Mouse (Mus musculus): Measurements from ENCODE around the gene Rpl37.

Gene Rpl37

DNA sequence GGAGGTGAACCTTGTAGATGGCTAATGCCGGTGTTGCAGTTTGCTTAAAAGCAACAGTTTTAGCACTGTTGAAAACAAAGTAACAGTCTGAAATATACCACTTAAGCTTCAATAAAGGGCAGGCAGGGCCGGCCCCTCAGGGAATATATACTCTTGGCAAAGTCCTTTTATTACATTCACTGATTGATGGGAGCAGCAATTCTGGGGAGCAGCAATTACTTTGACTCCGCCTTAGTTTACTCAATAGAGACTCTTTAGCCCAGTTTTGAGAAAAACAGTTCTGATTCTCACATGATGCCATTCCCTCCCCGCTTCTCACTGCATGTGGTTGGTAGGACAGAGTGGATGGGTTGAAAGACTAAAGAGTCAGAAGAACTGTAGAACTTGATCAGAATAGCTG lies 32.7 kb downstream of the Rpl37 start:
- DNase-seq (ENCODE audit: low spot score in 2 of 2), result no peak

DNA sequence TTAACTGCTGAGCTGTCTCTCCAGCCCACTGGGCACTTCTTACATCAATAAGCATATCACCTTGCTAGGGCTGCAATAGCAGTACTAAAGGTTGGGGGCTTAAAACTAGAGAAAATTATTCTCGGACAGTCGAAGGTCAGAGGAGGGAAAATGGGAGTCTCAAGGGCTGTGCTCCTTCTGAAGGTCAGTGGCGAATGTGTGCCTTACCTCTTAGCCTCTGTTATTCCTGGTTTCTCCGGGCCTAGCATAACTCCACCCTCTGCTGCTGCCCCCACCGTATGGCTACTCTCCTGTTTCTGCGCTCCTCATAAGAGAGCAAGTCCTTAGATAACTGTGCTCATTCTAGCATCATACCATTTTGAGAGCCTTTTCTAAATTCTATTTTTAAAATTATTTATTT lies 35.7 kb downstream of the Rpl37 start:
- DNase-seq (ENCODE audit: low spot score in 2 of 2), result no peak

DNA sequence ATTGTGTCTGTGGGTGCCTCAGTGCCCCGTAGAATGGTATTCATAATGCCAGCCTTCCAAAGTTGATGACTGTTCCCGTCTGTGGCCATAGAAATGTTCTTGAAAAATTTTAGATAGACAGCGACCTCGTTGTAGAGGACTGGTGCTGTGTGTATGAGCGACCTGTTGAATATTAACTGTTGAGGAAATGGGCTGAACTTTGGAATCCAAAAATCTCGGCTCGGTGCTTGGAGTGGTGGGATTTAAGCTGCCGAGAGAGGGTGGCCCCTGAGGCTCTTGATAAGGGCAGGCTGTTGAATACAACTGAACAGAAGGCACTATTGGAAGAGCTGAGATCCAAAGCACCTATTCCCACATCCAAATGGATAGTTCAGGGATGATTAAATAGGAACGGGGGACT lies 38.2 kb downstream of the Rpl37 start:
- no peak for DNase-seq (ENCODE audit: low spot score in 2 of 2)

DNA sequence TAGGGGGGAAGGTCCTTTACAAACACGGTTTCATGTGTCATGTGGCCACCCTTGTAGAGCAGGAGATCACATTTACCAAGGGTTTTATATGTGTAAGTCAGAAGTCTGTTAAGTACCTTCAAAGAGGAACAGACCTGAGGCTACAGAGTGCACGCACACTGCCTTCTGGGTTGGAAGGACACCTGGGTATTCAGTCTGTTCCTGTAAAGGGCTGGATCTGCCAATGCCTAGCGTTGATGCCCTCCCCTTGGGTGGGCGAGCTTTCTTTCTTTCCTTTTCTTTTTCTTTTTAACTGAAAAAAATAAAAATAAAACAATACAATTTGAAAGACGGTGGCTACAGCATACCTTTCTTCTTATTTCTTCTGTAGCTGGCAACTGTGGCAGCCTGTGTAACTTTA lies 38.6 kb downstream of the Rpl37 start:
- no peak for DNase-seq (ENCODE audit: low spot score in 2 of 2)

DNA sequence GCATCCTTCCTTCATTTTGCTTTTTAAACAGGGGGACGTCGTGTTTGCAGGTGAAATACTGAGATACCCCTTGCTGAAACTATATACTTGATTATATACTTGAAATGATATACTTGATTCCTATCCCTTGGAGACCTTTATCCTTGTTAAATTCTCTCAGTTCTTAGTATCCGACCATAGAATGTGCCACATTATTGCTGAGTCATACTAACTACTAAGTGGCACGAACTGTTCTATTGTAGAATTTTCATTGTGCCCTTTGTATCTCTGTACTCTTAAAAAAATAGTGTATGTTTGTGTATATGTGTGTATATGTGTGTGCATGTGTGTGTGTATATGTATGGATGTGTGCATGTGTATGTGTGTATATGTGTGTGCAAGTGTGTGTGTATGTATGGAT lies 39.9 kb downstream of the Rpl37 start:
- DNase-seq (ENCODE audit: low spot score in 2 of 2), result no peak

DNA sequence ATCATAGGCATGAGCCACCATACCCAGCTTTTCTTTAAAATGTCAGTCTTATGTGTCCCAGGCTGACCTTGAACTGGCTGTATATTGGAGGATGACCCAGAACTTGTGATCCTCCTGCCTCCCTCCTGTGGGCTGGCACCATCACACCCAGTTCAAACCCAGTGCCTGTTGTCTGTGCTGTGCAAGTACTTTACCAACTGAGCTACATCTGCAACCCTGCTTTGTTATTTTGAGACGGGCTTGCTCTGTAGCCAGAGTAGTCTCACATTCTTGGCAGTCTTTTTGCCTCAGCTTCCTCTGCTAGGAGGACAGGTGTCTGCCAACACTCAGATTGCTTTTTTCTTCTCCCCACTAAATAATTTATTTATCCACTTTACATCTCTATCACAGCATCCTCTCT lies 40.9 kb downstream of the Rpl37 start:
- no peak for DNase-seq (ENCODE audit: low spot score in 2 of 2)

DNA sequence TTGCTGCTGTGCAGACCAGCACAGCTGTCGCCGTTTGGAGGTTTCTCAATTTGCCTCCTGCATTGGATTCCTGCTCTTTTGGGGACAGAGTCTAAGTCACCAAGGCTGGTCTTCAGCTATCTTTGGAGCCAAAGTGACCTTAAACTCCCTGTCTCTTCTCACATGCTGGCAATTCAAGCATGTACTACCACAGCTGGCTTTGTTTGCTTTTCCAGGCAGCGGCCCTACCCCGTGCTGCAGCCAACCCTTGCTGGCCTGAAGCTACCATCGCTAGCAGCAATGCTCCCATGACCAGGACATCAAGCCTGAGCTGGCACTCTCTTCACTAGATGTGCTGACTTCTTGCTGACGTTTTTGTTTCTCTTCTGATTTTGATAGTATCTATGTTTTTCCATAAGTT lies 42.4 kb downstream of the Rpl37 start:
- no peak for DNase-seq (ENCODE audit: low spot score in 2 of 2)

DNA sequence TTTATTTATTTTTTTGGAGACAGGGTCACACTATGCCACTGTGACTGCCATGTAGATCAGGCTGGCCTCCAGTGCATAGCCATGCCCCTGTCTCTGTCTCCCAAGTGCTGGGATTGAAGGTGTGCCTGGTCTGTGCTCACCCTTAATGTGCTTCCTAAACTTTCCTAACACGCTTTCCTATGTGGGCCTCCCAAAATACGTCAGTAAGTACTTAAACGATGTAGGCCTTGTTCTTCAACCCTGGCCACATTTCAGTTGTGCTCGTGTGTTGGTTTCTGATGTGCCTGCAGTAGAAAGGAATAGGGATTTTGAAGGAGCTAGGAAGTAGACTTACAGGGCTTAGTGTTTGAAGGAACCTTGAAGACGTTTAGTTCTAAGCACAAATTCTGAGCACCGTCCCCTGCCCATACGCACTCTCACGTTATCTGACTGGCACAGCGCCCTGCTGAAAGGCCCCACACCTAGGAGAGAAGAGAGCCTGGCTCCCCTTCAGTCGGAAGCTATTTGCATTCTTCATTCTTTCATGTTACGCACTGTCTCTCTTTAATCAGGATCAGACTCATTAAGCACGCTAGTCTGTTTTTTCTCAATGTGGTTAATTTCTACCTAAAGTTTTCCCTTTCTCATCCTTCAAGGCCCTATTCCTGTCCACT lies 48.8 kb downstream of the Rpl37 start:
- DNase-seq (ENCODE audit: low spot score in 2 of 2), result no peak
